Mouse (Mus musculus) CD4-positive, CD25-positive, alpha-beta regulatory T cell (primary cell): ENCODE data around the gene Col20a1. TPM values are rescaled to one million over a fixed set of nuclear protein-coding genes. Genes with fewer than 3 reads are reported as not detected.

Experiments
- polyA plus RNA-seq: library from polyadenylated mRNA; unstranded; fragments of 100-300 nt; shearing (Covaris generic); gene quantifications from one replicate; pipeline ENCODE4 v1.2.1, GENCODE M21; 2017

Gene Col20a1
- polyA plus RNA-seq = 1.1 TPM

DNA sequence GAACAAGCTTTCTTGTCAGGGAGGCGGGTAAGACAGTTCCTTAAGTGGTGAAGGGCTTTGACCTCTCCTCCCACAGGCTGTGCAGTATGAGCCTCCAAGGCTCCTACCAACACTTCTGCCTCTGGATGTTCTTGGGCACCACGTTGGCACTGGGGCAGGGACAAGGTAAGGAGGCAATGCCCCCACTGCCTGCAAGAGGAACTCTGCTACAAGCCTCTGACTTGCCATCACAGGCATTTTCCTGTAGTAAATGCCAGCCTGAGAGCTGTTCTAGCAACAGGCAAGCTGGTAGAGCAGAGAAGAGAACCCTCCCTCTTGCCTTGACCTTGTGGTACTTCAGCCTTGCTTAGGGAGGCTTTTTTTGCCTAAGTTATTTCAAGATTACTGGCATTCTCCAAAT is at the start of gene Col20a1:
TSS of gene Col20a1 (plus strand) at position 87 of the 400 bp plus-strand sequence.

DNA sequence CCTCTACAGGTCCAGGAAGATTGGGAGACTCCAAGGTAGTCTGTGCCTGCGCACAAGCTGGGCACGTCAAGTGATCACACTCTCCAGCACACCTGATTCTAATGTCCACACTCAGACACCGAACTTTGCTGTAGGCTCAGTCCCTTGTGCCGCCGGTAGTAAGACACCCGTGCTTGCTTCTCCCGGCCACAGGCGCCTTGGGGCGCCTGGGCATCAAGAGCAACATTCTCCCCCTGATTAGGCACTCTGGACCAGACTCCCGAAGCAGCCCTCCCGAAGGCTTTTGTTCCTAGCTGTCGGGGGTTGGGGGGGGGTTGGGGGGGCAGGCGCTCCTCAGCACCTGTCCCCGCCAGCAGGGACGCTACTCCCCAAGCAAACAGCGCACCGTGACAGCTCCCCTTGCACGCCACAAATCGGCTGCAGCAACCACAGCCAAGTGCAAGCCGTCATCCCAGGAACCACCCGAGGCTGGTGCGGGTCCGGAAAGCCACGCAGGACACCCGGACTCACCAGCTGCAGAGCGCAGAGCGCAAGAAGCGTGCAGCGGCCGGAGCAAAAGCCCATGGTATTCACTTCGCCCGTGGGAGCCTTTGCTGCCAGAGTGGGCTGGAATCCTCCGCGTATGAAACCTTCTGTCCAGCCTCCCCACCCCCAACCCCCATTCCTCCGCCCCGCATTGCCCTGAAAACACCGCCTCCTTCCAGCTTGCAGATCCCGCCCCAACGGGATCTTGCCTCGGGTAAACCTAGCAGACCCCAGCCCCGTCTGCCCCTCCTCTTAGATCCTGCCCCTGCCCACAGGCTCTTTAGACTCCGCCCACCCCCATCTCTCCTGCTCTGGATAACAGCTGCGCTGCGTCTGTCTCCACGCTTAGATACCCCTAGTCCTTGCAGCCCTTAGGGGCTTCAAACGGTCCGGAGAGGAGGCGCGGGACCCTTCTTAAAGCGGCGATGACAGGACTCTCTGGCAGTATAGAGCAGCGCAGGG is 32.0 kb upstream of the Col20a1 start, which contains the start of gene Nkain4:
TSS of gene Nkain4 (minus strand) at position 639 of the 987 bp plus-strand sequence.

DNA sequence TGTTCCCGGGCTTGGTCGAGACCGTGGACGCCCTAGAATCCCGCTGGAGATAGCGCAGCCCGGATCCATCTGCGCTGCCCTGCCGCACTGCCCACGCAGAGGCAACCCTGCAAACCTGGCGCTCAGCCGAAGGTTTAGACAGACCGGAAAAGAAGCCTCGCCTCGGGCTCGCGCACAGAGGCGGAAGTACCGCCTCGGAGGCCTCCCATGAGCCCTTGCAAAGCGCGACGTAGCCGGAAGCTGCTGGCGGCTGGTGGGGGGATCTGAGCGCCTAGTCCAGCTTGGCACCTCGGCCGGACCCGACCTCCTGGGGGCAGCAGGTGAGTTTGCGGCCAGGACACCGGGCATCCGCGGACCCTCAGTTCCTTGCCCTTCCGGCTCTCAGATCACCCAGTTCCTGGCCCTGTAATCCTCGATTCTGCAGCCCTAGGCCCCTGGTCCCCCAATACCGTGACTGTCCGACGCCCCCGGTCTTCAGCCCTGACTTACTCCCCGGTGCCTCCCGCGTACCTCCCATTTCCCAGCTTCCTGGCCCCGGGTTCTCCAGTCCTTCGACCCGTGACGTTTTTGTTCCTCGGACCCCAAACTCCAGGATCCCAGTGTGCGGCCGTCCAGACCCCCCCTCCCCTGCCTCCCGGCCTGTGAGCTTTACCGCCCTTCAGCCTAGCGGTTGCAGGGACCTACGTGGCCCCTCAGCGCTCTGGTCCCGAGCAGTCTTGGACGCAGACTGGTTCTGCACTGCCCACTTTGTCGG is 19.1 kb upstream of the Col20a1 start, which contains the start of gene Arfgap1:
TSS of gene Arfgap1 (plus strand) at position 216 of the 754 bp plus-strand sequence.

DNA sequence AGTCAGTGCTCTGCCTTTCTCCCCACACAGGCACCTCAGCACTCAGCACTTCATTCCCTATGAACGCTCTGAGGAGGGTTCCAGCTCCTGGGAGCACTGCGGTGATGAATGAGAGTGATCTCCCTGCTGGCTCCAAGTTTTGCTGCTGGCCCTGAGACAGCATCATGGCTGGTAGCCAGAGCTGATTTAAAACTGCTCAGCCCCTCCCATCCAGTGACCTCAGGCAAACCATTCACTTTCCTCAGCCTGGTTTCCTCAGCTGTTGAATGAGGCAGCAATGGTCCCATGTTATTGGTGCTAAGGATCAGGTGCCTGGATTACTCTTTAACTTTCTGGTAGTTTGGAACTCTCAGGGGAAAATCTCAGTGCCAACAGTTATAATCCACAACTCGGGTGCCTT is 57.1 kb downstream of the Col20a1 start, which contains the start of gene Chrna4:
TSS of gene Chrna4 (minus strand) at position 110 of the 400 bp plus-strand sequence.

Other genes starting within 250 kb of the Col20a1 start
- gene Bhlhe23, start 209.6 kb upstream of the Col20a1 start, polyA plus RNA-seq = not detected
- 78.8 TPM for gene Ythdf1, start 65.6 kb upstream of the Col20a1 start, polyA plus RNA-seq
- not detected for gene Birc7, start 57.5 kb upstream of the Col20a1 start, polyA plus RNA-seq
- not detected for gene Nkain4, start 31.8 kb upstream of the Col20a1 start, polyA plus RNA-seq
- gene Arfgap1, start 19.3 kb upstream of the Col20a1 start, polyA plus RNA-seq = 75.0 TPM
- gene Chrna4, start 57.0 kb downstream of the Col20a1 start, polyA plus RNA-seq = not detected
- 0.07 TPM for gene Kcnq2, start 148.8 kb downstream of the Col20a1 start, polyA plus RNA-seq
- not detected for gene Eef1a2, start 170.5 kb downstream of the Col20a1 start, polyA plus RNA-seq
- 337 TPM for gene Ppdpf, start 200.7 kb downstream of the Col20a1 start, polyA plus RNA-seq
- gene Ptk6, start 216.3 kb downstream of the Col20a1 start, polyA plus RNA-seq = not detected
- 0.86 TPM for gene Srms, start 226.7 kb downstream of the Col20a1 start, polyA plus RNA-seq
- 0.75 TPM for gene Fndc11, start 233.5 kb downstream of the Col20a1 start, polyA plus RNA-seq